Mouse (Mus musculus): ENCODE data around the gene Plekhg3.

DNA sequence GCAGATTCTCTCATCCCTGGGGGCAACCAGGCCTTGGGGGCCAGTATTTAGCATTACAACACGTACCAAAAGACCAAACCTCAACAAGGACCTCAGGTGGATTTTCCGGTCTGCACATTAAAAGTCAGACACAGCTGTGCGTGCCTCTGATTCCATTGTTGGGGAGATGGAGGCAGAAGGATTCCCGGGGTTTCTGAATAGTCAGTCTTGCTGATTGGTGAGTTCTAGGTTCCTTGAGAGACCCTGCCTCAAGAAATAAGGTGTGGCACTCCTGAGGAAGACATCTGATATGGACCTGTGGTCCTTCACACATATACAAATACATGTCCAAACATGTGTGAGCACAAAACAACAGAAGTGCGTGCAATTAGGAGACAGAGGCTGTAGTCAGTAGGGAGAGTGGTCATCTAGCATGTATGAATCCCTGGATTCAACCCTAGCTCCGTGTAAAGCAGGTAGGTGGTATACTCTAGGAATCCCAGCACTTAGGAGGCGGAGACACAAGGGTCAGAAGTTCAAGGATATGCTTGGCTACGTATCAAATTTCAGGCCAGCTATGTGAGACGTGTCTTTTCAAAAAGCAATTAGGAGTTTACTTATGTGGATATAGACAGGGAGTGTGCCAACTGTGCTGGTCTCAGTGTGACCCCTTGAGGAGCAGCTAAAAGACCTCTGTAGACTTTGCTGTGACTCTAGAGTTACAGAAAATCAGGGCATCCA is 39.7 kb downstream of the Plekhg3 start:
- TF ChIP-seq ZC3H11A (IDR thresholded peaks at IDR 0.05; ENCODE audit: borderline replicate concordance, low read depth, low read length) (no peak), HCFC1 (IDR thresholded peaks at IDR 0.05; ENCODE audit: borderline replicate concordance, insufficient read depth, low read length) (no peak)
